Comparison of ENCODE assay signal across 24 mouse cellular contexts in genomic region chr2:156779488-156779887, GRCm38 (mm10). TPM values are rescaled to one million over a fixed set of nuclear protein-coding genes. Genes with fewer than 3 reads are reported as not detected.
DNase-seq lines count a peak whose midpoint lies in the region; ATAC-seq and TF ChIP-seq lines count a peak whose summit lies in the region.
"Had no signal": no experiment of that assay in that cellular context is flagged by ENCODE, and none has a peak within 500 bp of the region (broad histone marks: within the 10 kb centered on the region; RNA-seq: fewer than 3 reads in every experiment).

No protein-coding gene starts in this region.

- H3K79me2 ChIP-seq in MEL (ENCODE audit: control insufficient read depth, insufficient read depth, low read length, poor library complexity): no peaks in the 10 kb centered on the region

- WGBS in heart, embryonic 16.5 days: 52% methylated on average over 2 of the region's 2 CpGs
- WGBS in stomach, embryonic 14.5 days: 38% methylated on average over 2 of the region's 2 CpGs

- no peak for TF ChIP-seq EP300 in MEL (IDR thresholded peaks at IDR 0.05; ENCODE audit: low read depth in 1 of 2, low read length in 2 of 2)

- H3K36me3 ChIP-seq in heart, embryonic 16.5 days (ENCODE audit: control insufficient read depth, insufficient read depth): peaks cover 10% of the 10 kb centered on the region; the same call in 1 of the 2 replicates
- H3K36me3 ChIP-seq in MEL (ENCODE audit: control insufficient read depth in 1 of 2, insufficient read depth in 2 of 2, low read length in 2 of 2): peaks cover 0 to 32% of the 10 kb centered on the region in 2 experiments; a peak in 2 of 4 replicates
- peaks cover 3% of the 10 kb centered on the region; the same call in 1 of the 2 replicates for H3K36me3 ChIP-seq in stomach, embryonic 14.5 days (ENCODE audit: control insufficient read depth, insufficient read depth, low read length)
- H3K36me3 ChIP-seq: hindbrain, embryonic 10.5 days; limb, embryonic 15.5 days; neural tube, embryonic 12.5 days had no signal

- peak overlapping the region; percentile 69 for H3K4me2 ChIP-seq in heart, embryonic 16.5 days (ENCODE audit: low read depth, low read length)
- peak overlapping the region; percentile 24 for H3K4me2 ChIP-seq in stomach, embryonic 14.5 days (replicated peaks; ENCODE audit: low read depth, low read length)
- H3K4me2 ChIP-seq: forebrain, embryonic 13.5 days; limb, embryonic 15.5 days; neural tube, embryonic 12.5 days had no signal

- H3K27me3 ChIP-seq in heart, embryonic 16.5 days (ENCODE audit: control insufficient read depth, insufficient read depth, low read length): no peaks in the 10 kb centered on the region
- no peaks in the 10 kb centered on the region for H3K27me3 ChIP-seq in MEL (ENCODE audit: control insufficient read depth in 1 of 2, insufficient read depth in 2 of 2, low read length in 2 of 2)
- no peaks in the 10 kb centered on the region for H3K27me3 ChIP-seq in stomach, embryonic 14.5 days (ENCODE audit: control insufficient read depth, insufficient read depth, low read length)
- H3K27me3 ChIP-seq: limb, embryonic 15.5 days; neural tube, embryonic 12.5 days had no signal

- TF ChIP-seq CTCF in gastrocnemius, adult 2 months (IDR thresholded peaks at IDR 0.05): no peak
- no peak for TF ChIP-seq CTCF in MEL (IDR thresholded peaks at IDR 0.05 in 2 of 3, conservative IDR thresholded peaks at IDR 0.05 in 1 of 3; ENCODE audit: control insufficient read depth in 1 of 3, insufficient read depth in 1 of 3, low read depth in 2 of 3, low read length in 3 of 3, poor library complexity in 1 of 3, severe bottlenecking in 1 of 3)

- no peak for TF ChIP-seq RAD21 in MEL (IDR thresholded peaks at IDR 0.05; ENCODE audit: low read depth, low read length)

- no peaks in the 10 kb centered on the region for H3K9me3 ChIP-seq in heart, embryonic 16.5 days (replicated peaks; ENCODE audit: control insufficient read depth, low read length)
- no peaks in the 10 kb centered on the region for H3K9me3 ChIP-seq in MEL (replicated peaks; ENCODE audit: insufficient read depth, low read length)
- no peaks in the 10 kb centered on the region for H3K9me3 ChIP-seq in stomach, embryonic 14.5 days (ENCODE audit: control insufficient read depth, low read depth, low read length)
- H3K9me3 ChIP-seq: forebrain, embryonic 13.5 days; hindbrain, embryonic 10.5 days; limb, embryonic 15.5 days; neural tube, embryonic 12.5 days had no signal

- ATAC-seq in heart, embryonic 16.5 days (replicated peaks; ENCODE audit: extremely low read depth, insufficient read depth, low FRiP score): no peak
- no peak for ATAC-seq in stomach, embryonic 14.5 days (ENCODE audit: insufficient number of reproducible peaks, insufficient read depth, low FRiP score, low read depth)
- ATAC-seq: forebrain, embryonic 13.5 days; hindbrain, embryonic 16.5 days had no signal

- H3K4me1 ChIP-seq in heart, embryonic 16.5 days (ENCODE audit: control insufficient read depth, insufficient read depth, low read length): peaks cover 44% of the 10 kb centered on the region
- peaks cover 18 to 53% of the 10 kb centered on the region in 2 experiments for H3K4me1 ChIP-seq in MEL (ENCODE audit: control insufficient read depth in 1 of 2, insufficient read depth in 2 of 2, low read length in 2 of 2)
- H3K4me1 ChIP-seq in stomach, embryonic 14.5 days (ENCODE audit: control insufficient read depth, insufficient read depth, low read length): peaks cover 17% of the 10 kb centered on the region

- H3K27ac ChIP-seq in gastrocnemius, adult 2 months: peak overlapping the region; percentile 46; the same call in 1 of the 2 replicates
- H3K27ac ChIP-seq in heart, embryonic 16.5 days (ENCODE audit: low read length): no peak overlapping the region
- H3K27ac ChIP-seq in MEL (ENCODE audit: control insufficient read depth, low read depth, low read length): no peak overlapping the region
- H3K27ac ChIP-seq in stomach, embryonic 14.5 days (ENCODE audit: low read length): no peak overlapping the region
- H3K27ac ChIP-seq: forebrain, embryonic 13.5 days; limb, embryonic 15.5 days; neural tube, embryonic 12.5 days had no signal

- intact Hi-C loops in gastrocnemius, adult 2 months (cut with DNase I): loop anchor here (5.0 kb wide), 1 partner anchor 57 kb away; no protein-coding TSS in a partner anchor

- no peak overlapping the region for H3K9ac ChIP-seq in heart, embryonic 16.5 days (ENCODE audit: low read length)
- no peak overlapping the region for H3K9ac ChIP-seq in MEL (ENCODE audit: control insufficient read depth, low read depth, low read length, poor library complexity, severe bottlenecking)
- H3K9ac ChIP-seq in stomach, embryonic 14.5 days (replicated peaks; ENCODE audit: low read depth, low read length): no peak overlapping the region
- H3K9ac ChIP-seq: forebrain, embryonic 13.5 days; limb, embryonic 15.5 days; neural tube, embryonic 12.5 days had no signal

- DNase-seq in gastrocnemius, adult 2 months: no peak
- no peak for DNase-seq in gastrocnemius, postnatal 4 days (ENCODE audit: low spot score in 2 of 2)
- DNase-seq in heart, adult 9 months (ENCODE audit: low spot score in 2 of 2): no peak
- no peak for DNase-seq in MEL (ENCODE audit: low read depth, low spot score)
- DNase-seq in kidney, postnatal 25 days: no peak
- DNase-seq in kidney, adult 9 months: no peak
- DNase-seq: cerebellum, adult 9-10 months; kidney, adult 18-20 months; left cerebral cortex, postnatal 4 days; lung, postnatal 14 days; midbrain, embryonic 14.5 days; right cerebral cortex, postnatal 25 days; spleen, adult 18-20 months; thymus, adult 18-20 months; thymus, postnatal 4 days had no signal

- TF ChIP-seq POLR2A in MEL (IDR thresholded peaks at IDR 0.05; ENCODE audit: control insufficient read depth in 1 of 2, insufficient read depth in 1 of 2, low read depth in 1 of 2, low read length in 2 of 2, poor library complexity in 1 of 2): no peak

- H3K4me3 ChIP-seq in gastrocnemius, adult 2 months: peak overlapping the region; percentile 32
- no peak overlapping the region for H3K4me3 ChIP-seq in heart, embryonic 16.5 days (ENCODE audit: low read length)
- no peak overlapping the region for H3K4me3 ChIP-seq in MEL (ENCODE audit: control insufficient read depth in 1 of 2, insufficient read depth in 1 of 2, low read depth in 2 of 2, low read length in 2 of 2)
- 0 out of 2 replicates have a peak overlapping the region, but pooled peaks have one; percentile 6 for H3K4me3 ChIP-seq in stomach, embryonic 14.5 days (ENCODE audit: low read depth, low read length)
- H3K4me3 ChIP-seq: forebrain, embryonic 13.5 days; hindbrain, embryonic 10.5 days; limb, embryonic 15.5 days; neural tube, embryonic 12.5 days had no signal

TF ChIP-seq in MEL, 35 proteins besides CTCF, POLR2A, EP300 and RAD21:
- no peak for TF ChIP-seq MAZ (IDR thresholded peaks at IDR 0.05; ENCODE audit: low read depth, low read length)
- TF ChIP-seq BHLHE40 (IDR thresholded peaks at IDR 0.05; ENCODE audit: borderline replicate concordance, low read depth, low read length): no peak
- peak; percentile 34; the same call in 1 of the 2 replicates for TF ChIP-seq GATA1 (IDR thresholded peaks at IDR 0.05; ENCODE audit: low read depth, low read length)
- TF ChIP-seq NRF1 (IDR thresholded peaks at IDR 0.05; ENCODE audit: insufficient read depth, low read depth, low read length, poor library complexity, severe bottlenecking): no peak
- TF ChIP-seq SMC3 (IDR thresholded peaks at IDR 0.05; ENCODE audit: low read depth, low read length): no peak
TF ChIP-seq in MEL: peak in this region for 1.

RNA-seq across cellular contexts. Expression of gene Myl9, which starts 4.3 kb away (rescaled TPM):
- total RNA-seq in gastrocnemius, adult 2 months (2021): 10 to 100 TPM; 41.2 to 50.0 TPM
- total RNA-seq in gastrocnemius, postnatal 4 days (2021): 100 to 1,000 TPM; 247 to 265 TPM
- polyA plus RNA-seq in heart, embryonic 16.5 days (2015; fragmentation: Nextera tagmentation; extraction: Ambion mirVana): 1,725 and 1,731 TPM in 2 replicates
- total RNA-seq in MEL (2012; rRNA removed): 1.2 and 2.8 TPM in 2 replicates
- polyA plus RNA-seq in MEL (2012; ENCODE audit: insufficient read depth in 1 of 2, insufficient read length in 2 of 2, low read depth in 1 of 2, low replicate concordance in 2 of 2, missing spikeins in 1 of 2): 1 to 10 TPM in 1 of 2 experiments, not detected in 1; 1.3 TPM
- polyA plus RNA-seq in stomach, embryonic 14.5 days (2014; fragmentation: Nextera tagmentation; extraction: Ambion mirVana): 1,732 and 1,736 TPM in 2 replicates
- total RNA-seq: granulocyte monocyte progenitor cell, adult 5-6 weeks; megakaryocyte, adult 5-6 weeks had no signal

Comparison
In these comparisons a context has a peak if more than half of its experiments do, and no peak if none do; other contexts are left out.
1. H3K4me3 ChIP-seq: peak in gastrocnemius, adult 2 months (single experiment) and stomach, embryonic 14.5 days (single experiment); none in heart, embryonic 16.5 days (single experiment) and MEL (0 of 2).
2. RNA of gene Myl9, which starts 4.3 kb away (total RNA-seq): 247 to 265 TPM in gastrocnemius, postnatal 4 days and 41.2 to 50.0 TPM in gastrocnemius, adult 2 months; 1.2 to 2.8 TPM in MEL; every median in the first group is over 10 times any median in the second.